Mouse (Mus musculus) heart, postnatal 25 days (tissue): ENCODE data around the gene 4930404N11Rik. TPM values are rescaled to one million over a fixed set of nuclear protein-coding genes. Genes with fewer than 3 reads are reported as not detected.

ENCODE experiments used
- DNase-seq: peaks from one replicate; pipeline ENCODE4 v3.0.0; 2022; ENCODE audit warnings: low spot score
- intact Hi-C: fragments of 180-260 bp; cut with DNase I; formaldehyde crosslinking; loops from one replicate; pipeline ENCODE4 v1.15.1; 2025
- total RNA-seq, 2 experiments: library from RNA; stranded (reverse); gene quantifications; 2 replicates each; pipeline ENCODE4 v1.2.3; 2021

4930404N11Rik gene
- total RNA-seq, 2 experiments from 2014 or later = 0.78 to 1.2 TPM

DNA sequence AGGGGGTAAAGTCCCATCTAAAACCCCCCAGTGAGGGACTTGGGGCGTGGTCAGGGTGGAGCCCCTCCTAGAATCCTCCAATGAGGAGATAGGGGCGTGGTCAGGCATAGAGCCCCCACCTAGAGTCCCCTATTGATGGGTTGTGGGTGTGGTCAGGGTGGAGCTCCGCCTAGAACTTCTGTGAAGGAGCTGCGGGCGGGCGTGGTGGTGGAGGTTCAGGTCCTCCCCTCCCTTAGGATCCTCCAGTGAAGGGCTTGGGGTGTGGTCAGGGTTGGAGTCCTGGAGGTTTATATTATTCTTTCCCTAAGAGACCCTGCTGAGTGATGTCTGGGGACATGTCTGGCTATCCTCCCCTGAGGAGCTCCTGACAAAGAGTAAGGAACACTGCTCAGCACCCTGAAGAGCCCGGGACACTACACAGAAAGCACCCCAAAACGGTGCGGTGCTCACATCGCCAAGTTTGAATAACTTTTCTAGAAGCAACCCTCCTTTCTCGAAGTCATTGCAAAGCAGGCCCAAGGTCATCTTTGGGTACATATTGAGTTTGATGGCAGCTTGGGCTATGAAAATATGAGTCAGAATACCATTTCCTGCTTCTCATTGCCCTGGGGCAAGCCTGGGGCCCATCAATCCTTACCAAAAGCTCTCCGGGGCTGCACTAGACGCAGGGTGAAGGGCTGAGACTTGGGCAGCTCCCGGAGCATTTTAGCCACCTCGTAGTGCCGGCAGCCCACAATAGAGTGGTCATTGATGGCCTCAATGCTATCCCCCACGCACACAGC is 24.9 kb downstream of the 4930404N11Rik start:
- intact Hi-C loops = loop anchor here (2.0 kb wide), 1 partner anchor 50 kb away; the partner anchor contains the start of gene Tjp3
- no peak for DNase-seq

- no peak for DNase-seq
- intact Hi-C loops = no loop called here
Measured at GRCm38 (mm10) chr10:81336558-81336957, 29.1 kb downstream of the 4930404N11Rik start.

DNA sequence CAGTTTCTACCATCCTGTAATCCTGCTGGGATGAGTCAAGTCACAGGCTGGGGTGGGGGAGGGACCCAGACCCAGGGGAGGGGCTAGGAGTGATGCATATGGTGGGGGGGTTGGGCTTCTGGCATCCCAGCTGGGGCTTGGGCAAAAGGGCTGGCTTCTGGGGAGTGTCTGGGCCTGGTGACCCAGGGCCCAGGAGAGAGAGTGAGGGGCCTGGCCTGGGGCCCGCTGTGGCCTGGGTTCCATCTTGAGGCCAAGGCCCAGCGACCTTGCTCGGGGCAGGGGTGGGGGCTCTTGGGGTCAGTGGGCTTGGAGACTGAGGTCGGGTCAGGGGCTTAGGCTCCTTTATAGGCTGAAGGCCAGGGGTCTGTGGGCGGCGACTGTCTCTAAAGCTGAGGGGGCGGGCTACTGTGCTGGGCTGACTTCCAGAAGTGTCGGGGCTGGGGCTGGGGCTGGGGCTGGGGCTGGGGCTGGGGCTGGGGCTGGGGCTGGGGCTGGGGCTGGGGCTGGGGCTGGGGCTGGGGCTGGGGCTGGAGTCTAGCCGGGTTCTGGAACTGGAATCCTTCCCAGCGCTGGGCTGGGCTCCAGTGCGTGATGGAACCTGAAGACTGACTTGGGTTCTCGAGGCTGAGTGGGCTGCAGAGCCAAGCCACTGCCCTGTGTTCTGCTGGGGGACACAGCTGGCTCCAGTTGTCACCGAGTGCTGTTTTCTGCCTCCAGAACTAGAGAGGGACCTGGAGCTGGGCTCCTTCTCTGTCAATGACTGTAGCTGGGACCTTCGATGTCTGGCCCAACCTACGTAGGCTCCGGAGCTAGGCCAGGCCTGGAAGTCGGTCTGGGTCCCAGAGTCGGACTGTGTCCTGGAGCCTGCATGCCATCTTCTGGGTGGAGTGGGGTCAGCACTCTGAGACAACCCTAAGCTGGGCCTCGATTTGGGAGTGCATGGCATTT is 29.9 kb downstream of the 4930404N11Rik start:
- intact Hi-C loops = no loop called here
- DNase-seq = no peak

- intact Hi-C loops = no loop called here
- no peak for DNase-seq
Measured at GRCm38 (mm10) chr10:81334324-81334723, 31.3 kb downstream of the 4930404N11Rik start.

- intact Hi-C loops = no loop called here
- DNase-seq = no peak
Measured at GRCm38 (mm10) chr10:81332277-81332676, 33.3 kb downstream of the 4930404N11Rik start.

GRCm38 (mm10) chr10:81330007-81330406 is 35.6 kb downstream of the 4930404N11Rik start:
- DNase-seq = peak; percentile 70
- intact Hi-C loops = no loop called here

GRCm38 (mm10) chr10:81329194-81329975 is 36.2 kb downstream of the 4930404N11Rik start:
- intact Hi-C loops = loop anchor here (2.0 kb wide), 1 partner anchor 75 kb away; no protein-coding TSS in a partner anchor
- DNase-seq = no peak

DNA sequence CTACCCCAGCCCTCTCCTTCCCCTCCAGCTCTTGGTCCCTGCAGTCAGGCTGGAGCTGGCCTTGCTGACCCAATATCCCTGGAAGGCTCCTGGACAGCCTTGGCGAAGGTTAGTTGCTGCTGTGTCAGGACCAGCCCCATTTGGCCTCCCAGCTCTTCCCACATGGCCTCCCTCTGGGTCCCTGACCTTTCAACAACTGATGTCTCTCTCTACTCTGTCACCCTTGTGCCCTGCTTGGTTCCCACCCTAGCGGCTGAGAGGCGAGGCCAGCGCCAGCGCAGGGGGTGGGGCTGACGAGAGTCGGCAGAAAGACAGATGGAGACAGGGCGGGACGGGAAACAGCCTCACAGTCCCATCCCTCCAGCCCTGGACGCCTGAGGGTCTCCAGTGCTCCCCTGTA is 37.2 kb downstream of the 4930404N11Rik start, which contains the start of gene Tbxa2r:
Gene Tbxa2r, plus strand, starts transcription at position 346 of the 400 bp plus-strand sequence.
- intact Hi-C loops = loop anchor here (2.0 kb wide), 1 partner anchor 76 kb away; no protein-coding TSS in a partner anchor
- DNase-seq = peak; percentile 73

DNA sequence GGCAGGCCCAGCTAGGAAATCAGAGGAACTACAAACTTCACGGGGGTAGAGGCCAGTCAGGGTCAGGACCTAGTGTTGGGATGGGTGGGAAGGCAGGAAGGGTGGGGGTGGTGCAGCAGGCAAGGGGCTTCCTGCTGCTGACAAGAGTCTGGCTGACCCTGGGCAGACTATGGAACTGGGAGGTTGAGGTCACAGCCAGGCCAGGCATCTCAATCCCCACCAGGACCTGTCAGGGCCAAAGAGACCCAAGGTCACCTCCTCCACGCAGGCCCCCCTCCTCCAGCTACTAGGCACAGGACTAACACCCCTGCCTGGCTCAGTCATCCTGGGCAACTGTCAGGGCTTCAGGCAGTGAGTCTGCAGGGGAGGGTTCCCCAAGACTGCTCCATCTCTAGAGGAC is 37.7 kb downstream of the 4930404N11Rik start:
- DNase-seq = no peak
- intact Hi-C loops = loop anchor here (2.0 kb wide), 1 partner anchor 77 kb away; no protein-coding TSS in a partner anchor

DNA sequence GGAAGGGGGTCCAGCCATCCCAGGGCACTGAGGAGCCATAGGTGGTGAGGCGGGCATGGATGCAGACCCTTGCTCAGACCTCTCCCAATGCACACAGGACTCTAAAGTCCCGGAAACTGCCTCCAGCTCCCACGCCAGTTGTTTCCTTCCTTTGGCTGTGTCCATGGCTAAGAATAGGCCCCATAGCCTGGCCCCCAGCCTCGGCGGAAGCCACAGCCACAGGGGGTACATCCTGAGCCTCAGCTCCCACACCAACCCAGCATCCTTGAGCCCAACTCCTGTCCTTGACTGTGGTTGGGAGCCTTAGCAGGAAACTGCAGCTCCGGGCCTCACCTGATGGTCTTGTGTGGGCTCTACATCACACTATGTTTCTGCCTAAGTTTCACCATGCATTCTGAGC is 38.8 kb downstream of the 4930404N11Rik start:
- intact Hi-C loops = no loop called here
- peak; percentile 62 for DNase-seq

- intact Hi-C loops = no loop called here
- no peak for DNase-seq
Measured at GRCm38 (mm10) chr10:81325781-81326180, 39.8 kb downstream of the 4930404N11Rik start.

DNA sequence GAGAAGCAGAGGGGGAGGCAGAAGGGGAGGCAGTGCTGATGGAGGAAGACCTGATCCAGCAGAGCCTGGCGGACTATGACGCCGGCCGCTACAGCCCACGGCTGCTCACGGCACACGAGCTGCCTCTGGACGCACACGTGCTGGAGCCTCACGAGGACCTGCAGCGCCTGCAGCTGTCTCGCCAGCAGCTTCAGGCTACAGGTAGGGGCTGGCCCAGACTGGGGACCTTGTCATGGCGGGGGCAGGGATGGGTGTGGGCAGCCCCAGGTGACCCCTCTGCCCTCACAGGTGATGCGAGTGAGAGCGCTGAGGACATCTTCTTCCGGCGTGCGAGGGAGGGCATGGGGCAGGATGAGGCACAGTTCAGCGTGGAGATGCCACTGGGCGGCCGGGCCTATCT is 40.4 kb downstream of the 4930404N11Rik start:
- intact Hi-C loops = no loop called here

GRCm38 (mm10) chr10:81323791-81324530 is 41.7 kb downstream of the 4930404N11Rik start:
- intact Hi-C loops = loop anchor here (2.0 kb wide), 1 partner anchor 19 kb away; the partner anchor contains the start of gene Gipc3

More for the DNA sequence above, 40.4 kb downstream of the 4930404N11Rik start:
- DNase-seq = no peak

DNA sequence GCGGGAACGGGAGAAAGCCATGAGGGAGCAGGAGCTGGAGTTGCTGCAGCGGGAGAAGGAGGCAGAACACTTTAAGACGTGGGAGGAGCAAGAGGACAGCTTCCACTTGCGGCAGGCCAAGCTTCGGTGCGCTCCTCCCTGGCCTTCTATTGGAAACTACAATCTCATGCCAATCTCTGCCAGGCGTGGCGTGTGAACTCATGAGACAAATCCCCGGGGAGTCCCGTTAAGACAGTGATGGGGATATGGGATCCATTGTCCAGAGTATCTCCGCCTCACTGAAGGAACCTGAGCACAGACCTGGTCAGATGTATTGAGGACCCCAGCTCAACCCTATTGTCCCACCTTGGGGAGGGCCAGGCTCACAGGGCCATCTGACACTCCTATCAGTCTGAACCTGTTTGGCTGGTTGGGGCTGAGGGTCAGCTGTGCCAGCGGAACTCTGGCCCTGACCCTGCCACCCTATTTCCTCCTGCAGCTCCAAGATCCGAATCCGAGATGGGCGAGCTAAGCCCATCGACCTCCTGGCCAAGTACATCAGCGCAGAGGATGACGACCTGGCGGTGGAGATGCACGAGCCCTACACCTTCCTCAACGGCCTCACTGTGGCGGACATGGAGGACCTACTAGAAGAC is 42.4 kb downstream of the 4930404N11Rik start:
- intact Hi-C loops = loop anchor here (2.0 kb wide), 1 partner anchor 20 kb away; the partner anchor contains the start of gene Gipc3
- DNase-seq = no peak

More at GRCm38 (mm10) chr10:81323791-81324530, 41.7 kb downstream of the 4930404N11Rik start:
- DNase-seq = no peak

DNA sequence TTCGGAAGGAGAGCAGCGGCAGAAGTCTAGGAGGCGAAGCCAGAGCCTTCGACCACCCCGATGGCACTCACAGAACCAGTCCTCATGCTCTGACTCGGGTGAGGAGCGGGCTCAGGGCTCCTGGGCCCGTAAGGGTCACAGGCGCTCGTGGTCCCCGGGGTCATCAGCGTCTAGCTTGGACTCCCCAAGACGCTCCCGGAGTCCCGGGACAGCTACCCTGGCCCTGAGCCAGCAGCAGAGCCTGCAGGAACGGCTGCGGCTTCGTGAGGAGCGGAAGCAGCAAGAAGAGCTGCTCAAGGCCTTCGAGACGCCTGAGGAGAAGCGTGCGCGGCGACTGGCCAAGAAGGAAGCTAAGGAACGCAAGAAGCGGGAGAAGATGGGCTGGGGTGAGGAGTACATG is 43.2 kb downstream of the 4930404N11Rik start:
- intact Hi-C loops = loop anchor here (2.0 kb wide), 1 partner anchor 20 kb away; the partner anchor contains the start of gene Gipc3

GRCm38 (mm10) chr10:81321436-81321835 is 44.2 kb downstream of the 4930404N11Rik start:
- intact Hi-C loops = loop anchor here (2.0 kb wide), 1 partner anchor 29 kb away; the partner anchor contains the start of gene Pip5k1c
- no peak for DNase-seq

More for the DNA sequence above, 43.2 kb downstream of the 4930404N11Rik start:
- no peak for DNase-seq

DNA sequence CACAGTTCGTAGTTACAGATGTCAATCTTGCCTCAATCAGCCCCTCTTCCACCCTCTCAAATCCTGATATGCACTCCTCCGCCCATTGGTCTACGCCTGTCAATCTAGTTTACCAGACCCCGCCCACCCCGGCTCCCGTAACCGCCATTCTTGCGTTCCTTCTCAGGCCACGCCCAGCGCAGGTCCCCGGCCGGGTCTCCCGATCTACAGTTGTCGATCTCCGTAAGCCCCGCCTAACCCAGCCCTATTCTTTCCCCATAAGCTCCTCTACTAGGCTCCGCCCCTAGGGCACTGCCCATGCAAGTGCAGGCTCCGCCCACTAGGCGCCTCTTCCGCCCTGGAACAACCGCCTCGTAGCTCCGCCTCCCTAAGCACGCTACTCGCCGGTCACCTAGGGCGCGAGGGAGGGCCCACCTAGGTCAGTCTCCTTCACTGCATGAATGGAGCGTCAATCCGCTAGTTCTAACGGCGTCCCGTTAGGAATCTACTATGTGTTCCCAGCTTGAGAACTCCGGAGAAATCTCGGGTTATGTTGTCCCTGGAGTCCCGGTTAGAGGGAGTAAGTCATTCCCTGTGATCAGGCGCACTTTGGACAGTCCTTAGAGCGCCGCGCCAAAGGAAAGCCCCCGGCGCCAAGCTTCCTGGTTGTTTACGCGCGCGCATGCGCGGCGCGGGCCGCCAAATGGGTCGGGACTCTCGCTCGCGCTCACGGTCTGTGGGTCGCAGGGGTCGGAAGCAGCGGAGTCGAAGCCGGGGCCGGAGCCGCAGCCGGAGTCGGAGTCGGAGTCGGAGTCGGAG is 44.9 kb downstream of the 4930404N11Rik start, which contains the start of gene Cactin:
Gene Cactin, plus strand, starts transcription at position 554 of the 798 bp plus-strand sequence.
- intact Hi-C loops = loop anchor here (2.0 kb wide), 1 partner anchor 28 kb away; the partner anchor contains the start of gene Pip5k1c
- DNase-seq = peak; percentile 100
